Mouse (Mus musculus) kidney, embryonic 14.5 days (tissue): Measurements from ENCODE around the gene Atxn7l2. TPM values are rescaled to one million over a fixed set of nuclear protein-coding genes. Genes with fewer than 3 reads are reported as not detected.

Experiments
- ATAC-seq: fragments of 200-750 bp; cut with Nextera tagmentation; 2 replicates; pipeline ENCODE4 v1.8.0; 2017; ENCODE audit warnings: moderate number of reproducible peaks, mild to moderate bottlenecking, moderate TSS enrichment, moderate library complexity; ENCODE audit not compliant: low FRiP score, low TSS enrichment
- H3K27ac ChIP-seq: fragments of 300-500 bp; sonication (generic); 2 replicates; pipeline ENCODE4 v1.5.1; 2014; ENCODE audit warnings: low read depth, mild to moderate bottlenecking, low read length, moderate library complexity, mixed read lengths
- H3K27me3 ChIP-seq: fragments of 300-500 bp; sonication (generic); 2 replicates; pipeline ENCODE4 v1.6.1; 2014; ENCODE audit warnings: mild to moderate bottlenecking, low read length; ENCODE audit not compliant: control insufficient read depth, insufficient read depth
- H3K36me3 ChIP-seq: fragments of 300-500 bp; sonication (generic); 2 replicates; pipeline ENCODE4 v1.6.1; 2014; ENCODE audit warnings: low read length, mixed read lengths; ENCODE audit not compliant: control insufficient read depth, insufficient read depth
- H3K4me1 ChIP-seq: fragments of 300-500 bp; sonication (generic); 2 replicates; pipeline ENCODE4 v1.6.1; 2014; ENCODE audit warnings: low read length, mixed read lengths; ENCODE audit not compliant: control insufficient read depth, insufficient read depth
- H3K4me2 ChIP-seq: fragments of 300-500 bp; sonication (generic); replicated peaks from 2 replicates; pipeline ENCODE4 v1.6.1; 2014; ENCODE audit warnings: low read depth, mild to moderate bottlenecking, low read length
- H3K4me3 ChIP-seq: fragments of 300-500 bp; sonication (generic); 2 replicates; pipeline ENCODE4 v1.5.1; 2014; ENCODE audit warnings: mild to moderate bottlenecking, low read length
- H3K9ac ChIP-seq: fragments of 300-500 bp; sonication (generic); 2 replicates; pipeline ENCODE4 v1.6.1; 2014; ENCODE audit warnings: low read depth, mild to moderate bottlenecking, low read length, moderate library complexity
- H3K9me3 ChIP-seq: fragments of 300-500 bp; sonication (generic); 2 replicates; pipeline ENCODE4 v1.6.1; 2016; ENCODE audit warnings: low read length; ENCODE audit not compliant: control insufficient read depth
- WGBS: fragments of 180-500 bp; shearing (Covaris S2); extraction: QIAGEN DNeasy Blood & Tissue Kit; methylation state at CpG from one replicate; pipeline ENCODE4 v1.1.7; 2014; 5-methylcytosine and 5-hydroxymethylcytosine counted together
- polyA plus RNA-seq: library from polyadenylated mRNA; unstranded; fragments of >200 nt; fragmentation: Nextera tagmentation; extraction: Ambion mirVana; gene quantifications from 2 replicates; pipeline ENCODE4 v1.2.1, GENCODE M21; 2014

Gene Atxn7l2
- polyA plus RNA-seq, 1 experiment from 2014 or later, result 21.9 TPM

- Histone ChIP-seq H3K36me3 (peaks cover 33% of the 10 kb centered on the region), H3K4me1 (peaks cover 13% of the 10 kb centered on the region), H3K27ac (no peak overlapping the region), H3K4me2 (peak overlapping the region; percentile 61), H3K4me3 (peak overlapping the region; percentile 53), H3K27me3 (no peaks in the 10 kb centered on the region), H3K9me3 (no peaks in the 10 kb centered on the region), H3K9ac (peak overlapping the region; percentile 58)
- WGBS, result 5% methylated on average over 8 of the region's 8 CpGs
- peak; percentile 9 for ATAC-seq
Measured at GRCm38 (mm10) chr3:108209536-108209935, 1.2 kb downstream of the Atxn7l2 start.

GRCm38 (mm10) chr3:108209001-108209400 is 1.7 kb downstream of the Atxn7l2 start:
- WGBS, result 68% methylated on average over 3 of the region's 3 CpGs
- H3K4me2 ChIP-seq, result peak overlapping the region; percentile 61
- H3K4me1 ChIP-seq, result peaks cover 13% of the 10 kb centered on the region
- ATAC-seq, result no peak
- H3K27me3 ChIP-seq, result no peaks in the 10 kb centered on the region
- H3K4me3 ChIP-seq, result peak overlapping the region; percentile 53
- peak overlapping the region; percentile 58; the same call in 1 of the 2 replicates for H3K9ac ChIP-seq
- peaks cover 35% of the 10 kb centered on the region for H3K36me3 ChIP-seq
- no peak overlapping the region for H3K27ac ChIP-seq
- no peaks in the 10 kb centered on the region for H3K9me3 ChIP-seq

GRCm38 (mm10) chr3:108206731-108207375 is 3.9 kb downstream of the Atxn7l2 start:
- Histone ChIP-seq H3K9me3 (no peaks in the 10 kb centered on the region), H3K27me3 (no peaks in the 10 kb centered on the region), H3K27ac (0 out of 2 replicates have a peak overlapping the region, but pooled peaks have one; percentile 12), H3K4me2 (no peak overlapping the region), H3K4me3 (no peak overlapping the region), H3K36me3 (peaks cover 49% of the 10 kb centered on the region), H3K9ac (no peak overlapping the region), H3K4me1 (peaks cover 13% of the 10 kb centered on the region)
- 85% methylated on average over 15 of the region's 15 CpGs for WGBS
- ATAC-seq, result no peak

GRCm38 (mm10) chr3:108205601-108206000 is 5.1 kb downstream of the Atxn7l2 start:
- Histone ChIP-seq H3K27me3 (no peaks in the 10 kb centered on the region), H3K9ac (no peak overlapping the region), H3K27ac (no peak overlapping the region), H3K9me3 (no peaks in the 10 kb centered on the region), H3K36me3 (peaks cover 49% of the 10 kb centered on the region), H3K4me3 (no peak overlapping the region), H3K4me2 (no peak overlapping the region), H3K4me1 (peaks cover 17% of the 10 kb centered on the region)
- 89% methylated on average over 8 of the region's 8 CpGs for WGBS
- ATAC-seq, result no peak

- WGBS, result 85% methylated on average over 11 of the region's 11 CpGs
Measured at GRCm38 (mm10) chr3:108204470-108204869, 6.3 kb downstream of the Atxn7l2 start.

GRCm38 (mm10) chr3:108203621-108204325 is 7.0 kb downstream of the Atxn7l2 start:
- ATAC-seq, result no peak
- Histone ChIP-seq H3K27me3 (no peaks in the 10 kb centered on the region), H3K4me1 (peaks cover 10% of the 10 kb centered on the region), H3K27ac (no peak overlapping the region), H3K4me2 (no peak overlapping the region), H3K4me3 (no peak overlapping the region), H3K36me3 (peaks cover 49% of the 10 kb centered on the region), H3K9ac (no peak overlapping the region), H3K9me3 (no peaks in the 10 kb centered on the region)
- WGBS, result 81% methylated on average over 11 of the region's 11 CpGs

More at GRCm38 (mm10) chr3:108204470-108204869, 6.3 kb downstream of the Atxn7l2 start:
- Histone ChIP-seq H3K4me2 (no peak overlapping the region), H3K36me3 (peaks cover 49% of the 10 kb centered on the region), H3K4me1 (peaks cover 16% of the 10 kb centered on the region), H3K9ac (no peak overlapping the region), H3K9me3 (no peaks in the 10 kb centered on the region), H3K27ac (no peak overlapping the region), H3K4me3 (no peak overlapping the region), H3K27me3 (no peaks in the 10 kb centered on the region)
- ATAC-seq, result no peak

GRCm38 (mm10) chr3:108203212-108203611 is 7.5 kb downstream of the Atxn7l2 start:
- no peaks in the 10 kb centered on the region for H3K9me3 ChIP-seq
- no peak overlapping the region for H3K9ac ChIP-seq
- WGBS, result 93% methylated on average over 13 of the region's 13 CpGs
- ATAC-seq, result no peak
- no peak overlapping the region for H3K27ac ChIP-seq
- peaks cover 49% of the 10 kb centered on the region for H3K36me3 ChIP-seq
- H3K4me1 ChIP-seq, result peaks cover 5% of the 10 kb centered on the region; the same call in 1 of the 2 replicates
- H3K4me2 ChIP-seq, result no peak overlapping the region
- no peaks in the 10 kb centered on the region for H3K27me3 ChIP-seq
- no peak overlapping the region for H3K4me3 ChIP-seq

- Histone ChIP-seq H3K27ac (no peak overlapping the region), H3K36me3 (peaks cover 43% of the 10 kb centered on the region), H3K4me3 (no peak overlapping the region), H3K9ac (no peak overlapping the region; the same call in 1 of the 2 replicates), H3K27me3 (no peaks in the 10 kb centered on the region), H3K4me2 (no peak overlapping the region), H3K9me3 (no peaks in the 10 kb centered on the region), H3K4me1 (peaks cover 5% of the 10 kb centered on the region; the same call in 1 of the 2 replicates)
- ATAC-seq, result no peak
Measured at GRCm38 (mm10) chr3:108202506-108202905, 8.2 kb downstream of the Atxn7l2 start.
